8 mouse cellular contexts compared by ENCODE assay signal in the genomic region with DNA sequence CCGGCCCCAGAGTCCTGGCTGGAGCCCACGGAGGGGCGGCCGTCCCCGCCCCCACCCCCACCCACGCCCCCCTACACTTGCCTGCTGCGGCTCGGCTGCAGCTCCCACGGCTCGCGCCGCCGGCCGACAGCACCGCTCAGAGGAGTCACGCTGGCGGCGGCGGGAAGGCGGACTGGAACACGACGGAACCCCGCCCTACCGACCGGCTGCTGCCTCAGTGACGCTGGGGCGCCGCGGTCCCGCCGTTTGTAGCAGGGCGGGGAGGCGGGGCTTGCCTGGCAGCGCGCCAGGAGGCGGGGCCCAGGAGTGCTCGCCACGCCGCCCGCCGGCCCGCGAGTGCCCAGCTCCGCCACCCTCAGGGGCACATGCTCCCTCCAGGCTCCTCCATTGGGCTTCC. TPM values are rescaled to one million over a fixed set of nuclear protein-coding genes. Genes with fewer than 3 reads are reported as not detected.
DNase-seq lines count a peak whose midpoint lies in the region; ATAC-seq and TF ChIP-seq lines count a peak whose summit lies in the region.

No protein-coding gene starts in this region.

- H3K4me3 ChIP-seq in heart, adult 2 months, result peak overlapping the region; percentile 29; the same call in 1 of the 2 replicates
- peak overlapping the region; percentile 50 for H3K4me3 ChIP-seq in heart, embryonic 15.5 days
- peak overlapping the region; percentile 71 for H3K4me3 ChIP-seq in layer of hippocampus, adult 2 months
- peak overlapping the region; percentile 36 for H3K4me3 ChIP-seq in liver, embryonic 15.5 days (replicated peaks)
- H3K4me3 ChIP-seq in neural tube, embryonic 14.5 days (ENCODE audit: low read depth, low read length), result peak overlapping the region; percentile 83

- no peaks in the 10 kb centered on the region; the same call in 1 of the 2 replicates for H3K4me1 ChIP-seq in heart, adult 2 months (ENCODE audit: control insufficient read depth, insufficient read depth, low read length)
- H3K4me1 ChIP-seq in heart, embryonic 15.5 days (replicated peaks), result peaks cover 29% of the 10 kb centered on the region
- peaks cover 11% of the 10 kb centered on the region for H3K4me1 ChIP-seq in liver, embryonic 15.5 days (replicated peaks)
- H3K4me1 ChIP-seq in neural tube, embryonic 14.5 days (ENCODE audit: control insufficient read depth, insufficient read depth, low read length), result peaks cover 4% of the 10 kb centered on the region; the same call in 1 of the 2 replicates

- no peaks in the 10 kb centered on the region for H3K79me2 ChIP-seq in heart, adult 2 months (replicated peaks; ENCODE audit: control insufficient read depth, insufficient read depth, low read length)

- no peak for TF ChIP-seq EP300 in heart, adult 2 months (IDR thresholded peaks at IDR 0.05; ENCODE audit: insufficient read depth, low read depth, low read length)

- no peak for TF ChIP-seq POLR2A in heart, adult 2 months (IDR thresholded peaks at IDR 0.05; ENCODE audit: insufficient read depth, low read depth, low read length)

- H3K27me3 ChIP-seq in heart, adult 2 months (ENCODE audit: control insufficient read depth, insufficient read depth, low read length), result peaks cover 21% of the 10 kb centered on the region
- peaks cover 68% of the 10 kb centered on the region for H3K27me3 ChIP-seq in heart, embryonic 15.5 days
- peaks cover 80% of the 10 kb centered on the region for H3K27me3 ChIP-seq in liver, embryonic 15.5 days
- H3K27me3 ChIP-seq in neural tube, embryonic 14.5 days (ENCODE audit: control insufficient read depth, insufficient read depth, low read length), result no peaks in the 10 kb centered on the region

- no peaks in the 10 kb centered on the region for H3K9me3 ChIP-seq in heart, embryonic 15.5 days (replicated peaks)
- no peaks in the 10 kb centered on the region for H3K9me3 ChIP-seq in liver, embryonic 15.5 days (replicated peaks)
- H3K9me3 ChIP-seq in neural tube, embryonic 14.5 days (ENCODE audit: control insufficient read depth, low read length), result no peaks in the 10 kb centered on the region

- intact Hi-C loops in heart, adult 2 months (cut with DNase I), result no loop called here

- ATAC-seq in heart, embryonic 15.5 days (replicated peaks; ENCODE audit: insufficient number of reproducible peaks, insufficient read depth, low FRiP score, low read depth), result peak; percentile 34; the same call in 1 of the 2 replicates
- peak; percentile 47; the same call in 1 of the 2 replicates for ATAC-seq in liver, embryonic 15.5 days (ENCODE audit: insufficient read depth)
- ATAC-seq in neural tube, embryonic 14.5 days (ENCODE audit: low read depth), result peak; percentile 57

- DNase-seq in heart, adult 2 months, result peak; percentile 10 to 27
- no peak for DNase-seq in heart, adult 11 months
- DNase-seq in embryo, embryonic 9.5 days (ENCODE audit: extremely low spot score), result peak; percentile 75
- peak; percentile 77 to 79 for DNase-seq in layer of hippocampus, adult 2 months (ENCODE audit: low spot score in 2 of 2)
- DNase-seq in urinary bladder, postnatal 4 days (ENCODE audit: low spot score in 2 of 2), result peak; percentile 25 to 65

- peak overlapping the region; percentile 89 for H3K4me2 ChIP-seq in heart, embryonic 15.5 days
- peak overlapping the region; percentile 66 for H3K4me2 ChIP-seq in liver, embryonic 15.5 days
- peak overlapping the region; percentile 89 for H3K4me2 ChIP-seq in neural tube, embryonic 14.5 days (ENCODE audit: low read depth, low read length)

- H3K9ac ChIP-seq in heart, adult 2 months (ENCODE audit: low read depth, low read length), result no peak overlapping the region
- peak overlapping the region; percentile 26; the same call in 1 of the 2 replicates for H3K9ac ChIP-seq in heart, embryonic 15.5 days
- no peak overlapping the region for H3K9ac ChIP-seq in liver, embryonic 15.5 days
- H3K9ac ChIP-seq in neural tube, embryonic 14.5 days (replicated peaks; ENCODE audit: low read depth, low read length), result peak overlapping the region; percentile 86

- WGBS in heart, adult 2 months, result 1% methylated on average over 38 of the region's 44 CpGs
- 0% methylated on average over 36 of the region's 44 CpGs for WGBS in heart, embryonic 15.5 days
- WGBS in liver, embryonic 15.5 days (ENCODE audit: insufficient replicate concordance), result under 1% methylated on average over 40 of the region's 44 CpGs
- WGBS in neural tube, embryonic 14.5 days, result under 1% methylated on average over 30 of the region's 44 CpGs

- H3K36me3 ChIP-seq in heart, adult 2 months (ENCODE audit: control insufficient read depth, insufficient read depth, low read length), result no peaks in the 10 kb centered on the region
- no peaks in the 10 kb centered on the region for H3K36me3 ChIP-seq in heart, embryonic 15.5 days
- H3K36me3 ChIP-seq in liver, embryonic 15.5 days (replicated peaks), result no peaks in the 10 kb centered on the region
- H3K36me3 ChIP-seq in neural tube, embryonic 14.5 days (ENCODE audit: control insufficient read depth, insufficient read depth, low read length), result no peaks in the 10 kb centered on the region

- H3K27ac ChIP-seq in heart, adult 2 months, result no peak overlapping the region
- no peak overlapping the region for H3K27ac ChIP-seq in heart, embryonic 15.5 days
- H3K27ac ChIP-seq in layer of hippocampus, adult 2 months, result peak overlapping the region; percentile 79
- no peak overlapping the region for H3K27ac ChIP-seq in liver, embryonic 15.5 days (replicated peaks)
- H3K27ac ChIP-seq in neural tube, embryonic 14.5 days (ENCODE audit: low read depth, low read length), result peak overlapping the region; percentile 82

- TF ChIP-seq CTCF in heart, adult 2 months (IDR thresholded peaks at IDR 0.05), result no peak
- TF ChIP-seq CTCF in layer of hippocampus, adult 2 months (conservative IDR thresholded peaks at IDR 0.05), result no peak

RNA-seq across cellular contexts. Expression of a gene that starts 28.8 kb away (rescaled TPM):
- under 1 TPM in 1 of 2 experiments, not detected in 1; 0.39 TPM for total RNA-seq in heart, adult 2 months (2021)
- 0.59 and 1.1 TPM in 2 replicates for polyA plus RNA-seq in heart, adult 2 months (2012; rRNA removed)
- 1.4 and 4.6 TPM in 2 replicates for polyA plus RNA-seq in heart, embryonic 15.5 days (2015; fragmentation: Nextera tagmentation; extraction: Ambion mirVana)
- total RNA-seq in layer of hippocampus, adult 2 months (2021), result 100 to 1,000 TPM in 1 of 2 experiments, 10 to 100 TPM in 1; 89.2 to 108 TPM
- 0.20 and 0.22 TPM in 2 replicates for polyA plus RNA-seq in liver, embryonic 15.5 days (2015; fragmentation: Nextera tagmentation; extraction: Ambion mirVana)
- 172 and 215 TPM in 2 replicates for polyA plus RNA-seq in neural tube, embryonic 14.5 days (2014; fragmentation: Nextera tagmentation; extraction: Ambion mirVana)

Comparison
In these comparisons a context has a peak if more than half of its experiments do, and no peak if none do; other contexts are left out.
1. H3K9ac ChIP-seq: peak in heart, embryonic 15.5 days (single experiment) and neural tube, embryonic 14.5 days (single experiment); none in heart, adult 2 months (single experiment) and liver, embryonic 15.5 days (single experiment).
2. H3K27ac ChIP-seq: peak in layer of hippocampus, adult 2 months (single experiment) and neural tube, embryonic 14.5 days (single experiment); none in heart, adult 2 months (single experiment), heart, embryonic 15.5 days (single experiment) and liver, embryonic 15.5 days (single experiment).
3. H3K4me3 ChIP-seq: peak in every context shown above with its lines; median percentile 83 in neural tube, embryonic 14.5 days; 71 in layer of hippocampus, adult 2 months; 50 in heart, embryonic 15.5 days; 36 in liver, embryonic 15.5 days; 29 in heart, adult 2 months.
4. RNA of a gene that starts 28.8 kb away (polyA plus RNA-seq): 172 to 215 TPM in neural tube, embryonic 14.5 days; 1.4 to 4.6 TPM in heart, embryonic 15.5 days, 0.59 to 1.1 TPM in heart, adult 2 months and 0.20 to 0.22 TPM in liver, embryonic 15.5 days; every median in the first group is over 10 times any median in the second.
5. Peak in every context shown above with its lines, with median percentiles within 50 percentile points of each other: ATAC-seq and H3K4me2 ChIP-seq.